Mouse (Mus musculus): ENCODE data around the gene Vmn1r59. TPM values are rescaled to one million over a fixed set of nuclear protein-coding genes. Genes with fewer than 3 reads are reported as not detected.

Gene Vmn1r59
- total RNA-seq (2023), result not detected in 2 replicates

GRCm38 (mm10) chr7:5456674-5457073 lies at the start of gene Vmn1r59:
Vmn1r59 (minus strand) TSS chr7:5456774.

GRCm38 (mm10) chr7:5493856-5494255 lies 37.3 kb upstream of the Vmn1r59 start, which contains the start of gene Vmn2r28:
Vmn2r28 (minus strand) TSS chr7:5493956.

GRCm38 (mm10) chr7:5413296-5413695 lies 43.3 kb downstream of the Vmn1r59 start, which contains the start of gene Vmn1r58:
Vmn1r58 (minus strand) TSS chr7:5413396.

Other genes starting within 250 kb of the Vmn1r59 start
- not detected in 2 replicates for gene Vmn1r57, start 238.3 kb downstream of the Vmn1r59 start, total RNA-seq (2023)
- gene Gm5065, start 106.2 kb downstream of the Vmn1r59 start, total RNA-seq (2023), result not detected in 2 replicates
- gene Nlrp2, start 105.7 kb downstream of the Vmn1r59 start, total RNA-seq (2023), result not detected in 2 replicates
- gene Vmn1r58, start 43.4 kb downstream of the Vmn1r59 start, total RNA-seq (2023), result not detected in 2 replicates
- gene Vmn2r28, start 37.2 kb upstream of the Vmn1r59 start, total RNA-seq (2023), result not detected in 2 replicates
- not detected in 2 replicates for gene Vmn1r60, start 90.5 kb upstream of the Vmn1r59 start, total RNA-seq (2023)
- not detected in 2 replicates for gene Vmn1r61, start 156.5 kb upstream of the Vmn1r59 start, total RNA-seq (2023)
- gene Vmn1r62, start 216.9 kb upstream of the Vmn1r59 start, total RNA-seq (2023), result not detected in 2 replicates

All from neutrophil, adult 65 days (primary cell).